Mouse (Mus musculus) hindbrain, postnatal 0 days (tissue): ENCODE results near the gene Ppp1r35. TPM values are rescaled to one million over a fixed set of nuclear protein-coding genes. Genes with fewer than 3 reads are reported as not detected.

Experiments
- ATAC-seq: fragments of 200-750 bp; cut with Nextera tagmentation; 2 replicates; pipeline ENCODE4 v1.8.0; 2017; ENCODE audit warnings: mild to moderate bottlenecking, moderate TSS enrichment, moderate library complexity
- DNase-seq: peaks from one replicate; pipeline ENCODE4 v3.0.0-alpha.2; 2015; ENCODE audit warnings: low spot score
- H3K27ac ChIP-seq: fragments of 300-500 bp; sonication (generic); 2 replicates; pipeline ENCODE4 v1.5.1; 2014; ENCODE audit warnings: mild to moderate bottlenecking
- H3K27me3 ChIP-seq: fragments of 300-500 bp; sonication (generic); 2 replicates; pipeline ENCODE4 v1.6.1; 2014; ENCODE audit warnings: low read length, mixed read lengths; ENCODE audit not compliant: insufficient read depth
- H3K36me3 ChIP-seq: fragments of 300-500 bp; sonication (generic); 2 replicates; pipeline ENCODE4 v1.6.1; 2014; ENCODE audit warnings: low read length, mixed read lengths; ENCODE audit not compliant: insufficient read depth
- H3K4me1 ChIP-seq: fragments of 300-500 bp; sonication (generic); 2 replicates; pipeline ENCODE4 v1.6.1; 2014; ENCODE audit warnings: antibody characterized with exemption, low read length, mixed read lengths; ENCODE audit not compliant: insufficient read depth
- H3K4me2 ChIP-seq: fragments of 300-500 bp; sonication (generic); 2 replicates; pipeline ENCODE4 v1.6.1; 2014; ENCODE audit warnings: low read depth, mild to moderate bottlenecking, low read length, moderate library complexity, mixed read lengths
- H3K4me3 ChIP-seq: fragments of 300-500 bp; sonication (generic); 2 replicates; pipeline ENCODE4 v1.5.1; 2014; ENCODE audit warnings: low read length
- H3K9ac ChIP-seq: fragments of 300-500 bp; sonication (generic); replicated peaks from 2 replicates; pipeline ENCODE4 v1.6.1; 2014; ENCODE audit warnings: mild to moderate bottlenecking, low read length, moderate library complexity, mixed read lengths
- H3K9me3 ChIP-seq: fragments of 300-500 bp; sonication (generic); 2 replicates; pipeline ENCODE4 v1.6.1; 2016; ENCODE audit warnings: low read length, mixed read lengths
- CTCF ChIP-seq: IDR thresholded peaks from 2 replicates; pipeline ENCODE4 v1.5.1; 2016; ENCODE audit warnings: antibody characterized with exemption, control low read depth, low read depth
- WGBS: fragments of 180-500 bp; shearing (Covaris S2); extraction: QIAGEN DNeasy Blood & Tissue Kit; methylation state at CpG from one replicate; pipeline ENCODE4 v1.1.7; 2014; 5-methylcytosine and 5-hydroxymethylcytosine counted together
- polyA plus RNA-seq: library from polyadenylated mRNA; unstranded; fragments of >200 nt; fragmentation: Nextera tagmentation; extraction: Ambion mirVana; gene quantifications from 2 replicates; pipeline ENCODE4 v1.2.1, GENCODE M21; 2015
- total RNA-seq: library from RNA; depleted of rRNA; stranded (reverse); fragments of >200 nt; gene quantifications from 2 replicates; pipeline ENCODE4 v1.2.3, GENCODE M21; 2014; rRNA removed

The Ppp1r35 gene
- total RNA-seq (52.8 and 67.0 TPM in 2 replicates), polyA plus RNA-seq (35.5 and 37.1 TPM in 2 replicates)

GRCm38 (mm10) chr5:137778635-137779034, at the start of gene Ppp1r35:
Gene Ppp1r35, plus strand, starts transcription at chr5:137778849.
- Histone ChIP-seq H3K4me2 (peak within 1 kb of the TSS; percentile 85), H3K27me3 (no peaks in the 10 kb centered on the region), H3K4me3 (peak within 1 kb of the TSS; percentile 98), H3K27ac (peak within 1 kb of the TSS; percentile 93), H3K9ac (peak within 1 kb of the TSS; percentile 96), H3K9me3 (no peaks in the 10 kb centered on the region), H3K36me3 (peaks cover 23% of the 10 kb centered on the region; the same call in 1 of the 2 replicates), H3K4me1 (peaks cover 8% of the 10 kb centered on the region)
- ATAC-seq (peak; percentile 96), DNase-seq (peak; percentile 99)
- no peak for TF ChIP-seq CTCF
- under 1% methylated on average over 31 of the region's 31 CpGs for WGBS

DNA sequence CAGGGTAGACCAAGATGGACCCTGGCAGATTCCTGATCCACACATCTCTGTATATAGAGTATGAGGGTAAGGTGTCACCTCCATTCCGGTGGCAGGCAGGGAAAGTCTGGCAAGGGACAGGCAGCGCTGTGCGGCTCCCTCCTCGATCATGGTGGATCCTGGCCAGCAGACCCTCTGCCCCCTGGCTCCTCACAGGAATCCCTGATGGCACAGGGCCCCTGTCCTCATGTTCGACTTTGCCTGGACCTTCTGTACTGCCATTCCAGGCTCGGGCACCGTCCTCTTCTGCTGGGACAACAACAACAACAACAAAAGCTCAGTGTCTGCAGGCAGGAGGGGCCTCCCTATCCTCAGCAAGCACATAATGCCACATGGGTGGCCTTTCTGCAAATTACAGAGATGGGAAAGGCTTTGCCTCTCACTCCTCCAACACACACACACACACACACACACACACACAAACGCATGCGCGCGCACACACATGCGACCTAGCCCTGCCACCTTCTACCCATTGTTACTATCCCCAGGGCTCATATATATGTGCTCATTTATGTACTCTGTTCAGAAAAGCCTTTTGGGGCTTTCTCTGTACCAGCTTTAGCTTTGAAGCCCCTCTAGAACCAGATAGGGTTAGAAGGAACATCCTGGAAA, 44.9 kb upstream of the Ppp1r35 start:
- TF ChIP-seq CTCF: no peak
- WGBS: 26% methylated on average over 12 of the region's 12 CpGs
- Histone ChIP-seq H3K27me3 (no peaks in the 10 kb centered on the region), H3K9ac (peak overlapping the region; percentile 41; the same call in 1 of the 2 replicates), H3K4me2 (peak overlapping the region; percentile 52), H3K4me3 (peak overlapping the region; percentile 13), H3K27ac (peak overlapping the region; percentile 85), H3K36me3 (peaks cover 17% of the 10 kb centered on the region), H3K9me3 (no peaks in the 10 kb centered on the region), H3K4me1 (peaks cover 37% of the 10 kb centered on the region)
- ATAC-seq (peak; percentile 54), DNase-seq (peak; percentile 62)

GRCm38 (mm10) chr5:137734289-137735061, 44.2 kb upstream of the Ppp1r35 start:
- H3K4me2 ChIP-seq: peak overlapping the region; percentile 52
- no peaks in the 10 kb centered on the region for H3K9me3 ChIP-seq
- H3K9ac ChIP-seq: peak overlapping the region; percentile 41
- ATAC-seq (peak; percentile 94), DNase-seq (peak; percentile 96)
- TF ChIP-seq CTCF: no peak
- H3K27ac ChIP-seq: peak overlapping the region; percentile 85
- peak overlapping the region; percentile 13 for H3K4me3 ChIP-seq
- H3K36me3 ChIP-seq: peaks cover 17% of the 10 kb centered on the region
- WGBS: 19% methylated on average over 6 of the region's 6 CpGs
- peaks cover 44% of the 10 kb centered on the region for H3K4me1 ChIP-seq
- H3K27me3 ChIP-seq: no peaks in the 10 kb centered on the region

- peaks cover 8% of the 10 kb centered on the region for H3K36me3 ChIP-seq
- WGBS: 76% methylated on average over 6 of the region's 6 CpGs
- ATAC-seq: no peak
- H3K4me1 ChIP-seq: peaks cover 44% of the 10 kb centered on the region
- peak; percentile 73 for DNase-seq
- peak overlapping the region; percentile 72; the same call in 1 of the 2 replicates for H3K4me2 ChIP-seq
- no peaks in the 10 kb centered on the region for H3K9me3 ChIP-seq
- H3K27ac ChIP-seq: peak overlapping the region; percentile 83; the same call in 1 of the 2 replicates
- H3K9ac ChIP-seq: peak overlapping the region; percentile 81; the same call in 1 of the 2 replicates
- H3K4me3 ChIP-seq: no peak overlapping the region
- TF ChIP-seq CTCF: no peak
- no peaks in the 10 kb centered on the region for H3K27me3 ChIP-seq
Observed at GRCm38 (mm10) chr5:137737400-137737940, 41.2 kb upstream of the Ppp1r35 start.

DNA sequence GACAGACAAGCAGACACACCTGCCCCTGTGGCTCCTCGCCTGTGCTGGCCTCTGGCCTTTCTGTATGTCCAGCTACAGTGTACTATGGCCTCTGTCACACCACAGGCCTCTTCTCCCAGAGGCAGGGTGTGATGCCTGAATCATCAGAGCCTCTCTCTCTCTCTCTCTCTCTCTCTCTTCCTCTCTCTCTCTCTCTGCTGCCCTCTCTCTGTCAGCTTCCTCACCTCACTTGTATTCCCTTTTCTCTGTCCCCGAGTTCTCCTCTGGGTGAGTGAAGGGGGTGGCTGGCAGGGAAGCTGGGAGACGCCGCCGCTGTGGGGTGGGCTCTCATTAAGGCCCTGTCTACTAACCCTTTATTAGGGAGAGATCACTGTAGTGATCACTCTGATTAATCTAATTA, 40.1 kb upstream of the Ppp1r35 start:
- no peak for ATAC-seq
- TF ChIP-seq CTCF: peak; percentile 74
- H3K9ac ChIP-seq: peak overlapping the region; percentile 81; the same call in 1 of the 2 replicates

DNA sequence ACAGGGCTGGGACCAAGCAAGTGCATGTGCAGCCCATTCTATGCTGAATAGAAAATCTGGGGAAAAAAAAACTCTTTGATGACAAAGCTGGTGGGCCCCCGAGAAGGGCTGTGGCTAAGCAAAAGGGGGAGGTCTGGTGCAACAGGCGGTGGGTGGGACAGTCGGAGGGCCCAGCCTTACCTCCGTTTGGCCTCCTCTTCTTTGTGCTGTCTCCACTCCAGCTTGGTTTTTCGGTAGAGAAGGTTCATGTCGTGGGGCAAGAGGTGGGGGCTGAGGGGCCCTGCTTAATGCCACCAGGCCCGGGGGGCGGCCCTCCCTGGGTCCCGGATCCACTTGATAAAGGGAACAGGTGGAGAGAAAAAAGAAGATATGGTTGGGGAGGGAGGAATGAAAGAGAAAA, 39.2 kb upstream of the Ppp1r35 start:
- peak overlapping the region; percentile 67 for H3K4me3 ChIP-seq

More for the DNA sequence above, 40.1 kb upstream of the Ppp1r35 start:
- Histone ChIP-seq H3K4me3 (peak overlapping the region; percentile 67; the same call in 1 of the 2 replicates), H3K9me3 (no peaks in the 10 kb centered on the region), H3K4me2 (peak overlapping the region; percentile 72), H3K27ac (peak overlapping the region; percentile 83; the same call in 1 of the 2 replicates), H3K4me1 (peaks cover 40% of the 10 kb centered on the region), H3K27me3 (no peaks in the 10 kb centered on the region), H3K36me3 (peaks cover 8% of the 10 kb centered on the region)
- DNase-seq: peak; percentile 59
- 18% methylated on average over 5 of the region's 5 CpGs for WGBS

More for the DNA sequence above, 39.2 kb upstream of the Ppp1r35 start:
- H3K9ac ChIP-seq: peak overlapping the region; percentile 81
- ATAC-seq (no peak), DNase-seq (no peak)
- H3K36me3 ChIP-seq: peaks cover 8% of the 10 kb centered on the region
- no peak for TF ChIP-seq CTCF
- H3K4me1 ChIP-seq: peaks cover 32% of the 10 kb centered on the region
- H3K9me3 ChIP-seq: no peaks in the 10 kb centered on the region
- WGBS: 34% methylated on average over 9 of the region's 9 CpGs
- H3K27me3 ChIP-seq: no peaks in the 10 kb centered on the region
- peak overlapping the region; percentile 72 for H3K4me2 ChIP-seq
- H3K27ac ChIP-seq: peak overlapping the region; percentile 83
